Mouse (Mus musculus): ENCODE data around the gene Nebl.

DNA sequence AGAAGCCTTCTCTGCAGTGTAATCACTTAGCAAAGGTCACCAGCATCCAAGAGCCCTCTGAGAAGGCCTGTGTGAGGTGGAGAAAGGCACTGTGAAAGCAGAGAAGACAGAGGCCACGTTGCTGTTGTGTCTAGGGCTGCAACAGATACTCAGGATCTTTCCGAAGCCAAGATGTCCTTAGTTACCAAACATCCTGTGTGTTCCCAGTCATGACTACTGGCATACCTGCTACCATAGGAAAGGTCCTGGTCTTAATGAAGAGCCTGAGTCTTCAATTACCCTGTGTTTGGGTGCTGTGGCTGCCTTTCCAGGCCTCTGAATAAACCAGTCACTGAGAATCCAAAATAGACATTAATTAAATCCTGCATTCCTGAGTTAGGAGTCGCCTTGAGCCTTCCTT, 81.5 kb downstream of the Nebl start:
- TF ChIP-seq POLR2A (IDR thresholded peaks at IDR 0.05; ENCODE audit: control insufficient read depth in 1 of 2, insufficient read depth in 1 of 2, low read depth in 1 of 2, low read length in 2 of 2, poor library complexity in 1 of 2) (no peak), CTCF (IDR thresholded peaks at IDR 0.05 in 2 of 3, conservative IDR thresholded peaks at IDR 0.05 in 1 of 3; ENCODE audit: control insufficient read depth in 1 of 3, insufficient read depth in 1 of 3, low read depth in 2 of 3, low read length in 3 of 3, poor library complexity in 1 of 3, severe bottlenecking in 1 of 3) (no peak), ZNF384 (IDR thresholded peaks at IDR 0.05; ENCODE audit: low read depth, low read length) (no peak), CHD2 (IDR thresholded peaks at IDR 0.05; ENCODE audit: low read length) (no peak), TAL1 (IDR thresholded peaks at IDR 0.05; ENCODE audit: low read length) (no peak), EP300 (IDR thresholded peaks at IDR 0.05; ENCODE audit: low read depth in 1 of 2, low read length in 2 of 2) (no peak), POLR2AphosphoS2 (IDR thresholded peaks at IDR 0.05; ENCODE audit: low read length) (no peak), USF1 (IDR thresholded peaks at IDR 0.05; ENCODE audit: low read depth, low read length) (no peak)
